Mouse (Mus musculus) cerebellum, adult 2 months (tissue): ENCODE measurements around the gene Tnc.

Experiments used
- CTCF ChIP-seq: fragments of 200-500 bp; IDR thresholded peaks from 2 replicates; pipeline ENCODE4 v1.5.1; 2011; ENCODE audit warnings: low read depth, mild to moderate bottlenecking, control low read depth, low read length, moderate library complexity, borderline replicate concordance; ENCODE audit not compliant: insufficient read depth
- POLR2A ChIP-seq: fragments of 200-500 bp; IDR thresholded peaks from 2 replicates; pipeline ENCODE4 v1.6.1; 2011; ENCODE audit warnings: low read length, control low read depth, borderline replicate concordance; ENCODE audit not compliant: insufficient read depth

DNA sequence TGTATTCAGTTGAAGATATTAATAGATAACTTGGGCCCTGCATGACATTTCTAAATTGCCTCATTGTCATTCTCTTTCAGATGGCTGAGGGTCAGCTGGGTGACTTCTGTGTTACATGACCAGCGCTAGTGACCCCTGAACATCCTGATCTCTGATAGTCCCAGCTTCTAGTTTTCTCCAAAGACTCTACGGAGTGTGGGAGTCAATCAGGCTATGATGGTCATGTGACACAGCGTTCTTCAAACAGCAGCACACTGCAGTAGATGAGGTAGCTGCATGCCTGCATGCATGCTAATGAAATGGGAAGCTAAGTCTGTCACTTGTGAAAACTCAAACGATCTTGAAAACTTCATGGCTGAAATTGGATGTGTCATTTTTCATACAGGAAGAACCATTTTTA, 41.6 kb downstream of the Tnc start:
- TF ChIP-seq POLR2A = no peak
- TF ChIP-seq CTCF = no peak
